In genomic region chr13:32385421-32386092, GRCm38 (mm10) we compare ENCODE assay signal across 20 mouse cellular contexts. TPM values are rescaled to one million over a fixed set of nuclear protein-coding genes. Genes with fewer than 3 reads are reported as not detected.
DNase-seq lines count a peak whose midpoint lies in the region; ATAC-seq lines count a peak whose summit lies in the region.
"Had no signal": no experiment of that assay in that cellular context is flagged by ENCODE, and none has a peak within 500 bp of the region (broad histone marks: within the 10 kb centered on the region; RNA-seq: fewer than 3 reads in every experiment).

No protein-coding gene starts in this region.

- no peaks in the 10 kb centered on the region for H3K4me1 ChIP-seq in lung, embryonic 15.5 days
- peaks cover 4% of the 10 kb centered on the region; the same call in 1 of the 2 replicates for H3K4me1 ChIP-seq in limb, embryonic 12.5 days (replicated peaks)
- no peaks in the 10 kb centered on the region for H3K4me1 ChIP-seq in midbrain, embryonic 13.5 days (replicated peaks)
- 0 out of 2 replicates have a peak, but pooled peaks cover 6% of the 10 kb centered on the region for H3K4me1 ChIP-seq in heart, embryonic 12.5 days (replicated peaks)
- H3K4me1 ChIP-seq: embryonic facial prominence, embryonic 15.5 days; forebrain, embryonic 10.5 days; heart, embryonic 15.5 days; hindbrain, embryonic 13.5 days had no signal

- no peak overlapping the region for H3K4me2 ChIP-seq in lung, embryonic 15.5 days
- no peak overlapping the region for H3K4me2 ChIP-seq in limb, embryonic 12.5 days
- H3K4me2 ChIP-seq in midbrain, embryonic 13.5 days (replicated peaks): no peak overlapping the region
- no peak overlapping the region for H3K4me2 ChIP-seq in heart, embryonic 12.5 days
- H3K4me2 ChIP-seq: embryonic facial prominence, embryonic 15.5 days; heart, embryonic 15.5 days; hindbrain, embryonic 13.5 days had no signal

- no peak overlapping the region for H3K4me3 ChIP-seq in lung, embryonic 15.5 days
- no peak overlapping the region for H3K4me3 ChIP-seq in limb, embryonic 12.5 days (replicated peaks)
- H3K4me3 ChIP-seq in midbrain, embryonic 13.5 days (replicated peaks): no peak overlapping the region
- no peak overlapping the region for H3K4me3 ChIP-seq in heart, embryonic 12.5 days
- H3K4me3 ChIP-seq: embryonic facial prominence, embryonic 15.5 days; erythroblast, embryonic 14.5 days; forebrain, embryonic 10.5 days; heart, embryonic 10.5 days; heart, embryonic 15.5 days; hindbrain, embryonic 13.5 days had no signal

- H3K9me3 ChIP-seq in lung, embryonic 15.5 days: no peaks in the 10 kb centered on the region
- no peaks in the 10 kb centered on the region for H3K9me3 ChIP-seq in limb, embryonic 12.5 days
- H3K9me3 ChIP-seq in midbrain, embryonic 13.5 days: no peaks in the 10 kb centered on the region
- H3K9me3 ChIP-seq in heart, embryonic 12.5 days (replicated peaks): no peaks in the 10 kb centered on the region
- H3K9me3 ChIP-seq: embryonic facial prominence, embryonic 15.5 days; forebrain, embryonic 10.5 days; heart, embryonic 10.5 days; heart, embryonic 15.5 days; hindbrain, embryonic 13.5 days had no signal

- WGBS in lung, embryonic 15.5 days: 38% methylated on average over 4 of the region's 4 CpGs
- 42% methylated on average over 4 of the region's 4 CpGs for WGBS in limb, embryonic 12.5 days
- WGBS in midbrain, embryonic 13.5 days: 76% methylated on average over 4 of the region's 4 CpGs
- WGBS in heart, embryonic 12.5 days: 59% methylated on average over 4 of the region's 4 CpGs

- peak; percentile 14; the same call in 1 of the 2 replicates for ATAC-seq in lung, embryonic 15.5 days (ENCODE audit: borderline replicate concordance, extremely low read depth, low FRiP score, low TSS enrichment)
- peak; percentile 42; the same call in 1 of the 2 replicates for ATAC-seq in limb, embryonic 12.5 days (ENCODE audit: insufficient number of reproducible peaks, insufficient read depth, low FRiP score, low TSS enrichment, low read depth)
- no peak for ATAC-seq in midbrain, embryonic 13.5 days
- ATAC-seq in heart, embryonic 12.5 days (ENCODE audit: insufficient number of reproducible peaks, low FRiP score): no peak
- ATAC-seq: forebrain, embryonic 14.5 days had no signal

- H3K27me3 ChIP-seq in lung, embryonic 15.5 days: no peaks in the 10 kb centered on the region
- H3K27me3 ChIP-seq in limb, embryonic 12.5 days: no peaks in the 10 kb centered on the region
- H3K27me3 ChIP-seq in midbrain, embryonic 13.5 days: no peaks in the 10 kb centered on the region
- H3K27me3 ChIP-seq in heart, embryonic 12.5 days (replicated peaks): no peaks in the 10 kb centered on the region
- H3K27me3 ChIP-seq: embryonic facial prominence, embryonic 15.5 days; heart, embryonic 15.5 days; hindbrain, embryonic 13.5 days had no signal

- DNase-seq in lung, postnatal 10 days: no peak
- peak; percentile 38 for DNase-seq in forelimb bud, embryonic 11.5 days (ENCODE audit: low read depth, low spot score)
- DNase-seq in gastrocnemius, postnatal 14 days: no peak
- DNase-seq: adrenal gland, postnatal 10 days; cerebellum, adult 11 months; cerebellum, adult 8-10 months; embryo, embryonic 11 days; heart, adult 18-20 months; heart, postnatal 14 days had no signal

- no peak overlapping the region for H3K9ac ChIP-seq in lung, embryonic 15.5 days
- H3K9ac ChIP-seq in limb, embryonic 12.5 days (replicated peaks): no peak overlapping the region
- H3K9ac ChIP-seq in midbrain, embryonic 13.5 days (replicated peaks): no peak overlapping the region
- H3K9ac ChIP-seq in heart, embryonic 12.5 days: no peak overlapping the region
- H3K9ac ChIP-seq: embryonic facial prominence, embryonic 15.5 days; heart, embryonic 15.5 days; hindbrain, embryonic 13.5 days had no signal

- no peaks in the 10 kb centered on the region for H3K36me3 ChIP-seq in lung, embryonic 15.5 days
- no peaks in the 10 kb centered on the region for H3K36me3 ChIP-seq in limb, embryonic 12.5 days
- H3K36me3 ChIP-seq in midbrain, embryonic 13.5 days: no peaks in the 10 kb centered on the region
- H3K36me3 ChIP-seq in heart, embryonic 12.5 days: no peaks in the 10 kb centered on the region
- H3K36me3 ChIP-seq: embryonic facial prominence, embryonic 15.5 days; forebrain, embryonic 10.5 days; heart, embryonic 10.5 days; heart, embryonic 15.5 days; hindbrain, embryonic 13.5 days had no signal

- intact Hi-C loops in gastrocnemius, postnatal 14 days (cut with DNase I; ENCODE audit: low total_unique reads): no loop called here

- no peak overlapping the region for H3K27ac ChIP-seq in lung, embryonic 15.5 days
- 0 out of 2 replicates have a peak overlapping the region, but pooled peaks have one; percentile 12 for H3K27ac ChIP-seq in limb, embryonic 12.5 days
- H3K27ac ChIP-seq in midbrain, embryonic 13.5 days: no peak overlapping the region
- no peak overlapping the region for H3K27ac ChIP-seq in heart, embryonic 12.5 days (ENCODE audit: poor library complexity, severe bottlenecking)
- H3K27ac ChIP-seq: embryonic facial prominence, embryonic 15.5 days; forebrain, embryonic 10.5 days; heart, embryonic 10.5 days; heart, embryonic 15.5 days; hindbrain, embryonic 13.5 days had no signal

RNA-seq across cellular contexts. Expression of gene Gmds, which starts 47.0 kb away (rescaled TPM):
- 24.5 and 26.0 TPM in 2 replicates for polyA plus RNA-seq in lung, embryonic 15.5 days (2015; fragmentation: Nextera tagmentation; extraction: Ambion mirVana)
- 37.3 and 39.7 TPM in 2 replicates for polyA plus RNA-seq in limb, embryonic 12.5 days (2016; fragmentation: Nextera tagmentation; extraction: Ambion mirVana)
- total RNA-seq in gastrocnemius, postnatal 14 days (2021): 1 to 10 TPM; 2.7 to 2.8 TPM
- polyA plus RNA-seq in midbrain, embryonic 13.5 days (2015; fragmentation: Nextera tagmentation; extraction: Ambion mirVana): 26.5 and 27.3 TPM in 2 replicates
- 26.7 and 26.9 TPM in 2 replicates for polyA plus RNA-seq in heart, embryonic 12.5 days (2016; fragmentation: Nextera tagmentation; extraction: Ambion mirVana)

Comparison
In these comparisons a context has a peak if more than half of its experiments do, and no peak if none do; other contexts are left out.
1. ATAC-seq: peak in lung, embryonic 15.5 days (single experiment) and limb, embryonic 12.5 days (single experiment); none in midbrain, embryonic 13.5 days (single experiment) and heart, embryonic 12.5 days (single experiment).